Mouse (Mus musculus): ENCODE data around the gene Gm45837.

DNA sequence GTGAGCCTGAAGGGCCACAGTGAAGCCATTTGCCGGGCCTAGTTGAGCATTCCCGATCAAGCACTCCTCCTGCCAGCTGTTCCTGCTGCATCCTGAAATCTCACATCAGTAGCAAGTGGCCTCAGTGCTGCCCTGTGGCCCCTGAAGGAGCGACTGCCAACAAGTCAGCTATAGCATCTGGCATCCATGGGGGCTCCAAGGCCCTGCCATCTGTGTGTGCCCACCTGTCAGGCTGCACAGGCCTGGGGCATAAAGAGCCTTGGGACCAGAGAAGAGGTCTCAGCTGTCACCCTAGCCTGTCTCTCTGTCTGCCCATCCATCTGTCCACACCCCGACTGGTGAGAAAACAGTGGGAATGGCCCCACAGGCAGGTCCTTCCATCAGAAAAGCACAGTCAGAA lies 54.2 kb downstream of the Gm45837 start:
- TF ChIP-seq EP300 (IDR thresholded peaks at IDR 0.05; ENCODE audit: low read depth in 1 of 2, low read length in 2 of 2) (no peak), ZKSCAN1 (IDR thresholded peaks at IDR 0.05; ENCODE audit: low read depth, low read length) (no peak)

Measured in MEL (cell line).